Mouse (Mus musculus) kidney, adult 2 months (tissue): ENCODE measurements around the gene Cobl. TPM values are rescaled to one million over a fixed set of nuclear protein-coding genes. Genes with fewer than 3 reads are reported as not detected.

ENCODE experiments used
- DNase-seq: peaks from one replicate; pipeline ENCODE4 v3.0.0; 2021
- H3K27ac ChIP-seq: fragments of 200-500 bp; 2 replicates; pipeline ENCODE4 v1.5.1; 2012; ENCODE audit warnings: low read depth, low read length, control low read depth, inconsistent platforms; ENCODE audit not compliant: insufficient read depth
- H3K27me3 ChIP-seq: fragments of 200-500 bp; replicated peaks from 2 replicates; pipeline ENCODE4 v1.6.1; 2012; ENCODE audit warnings: mild to moderate bottlenecking, moderate library complexity, low read length, inconsistent platforms; ENCODE audit not compliant: control insufficient read depth, insufficient read depth
- H3K36me3 ChIP-seq: fragments of 200-500 bp; 2 replicates; pipeline ENCODE4 v1.6.1; 2012; ENCODE audit warnings: mild to moderate bottlenecking, moderate library complexity, low read length, inconsistent platforms; ENCODE audit not compliant: control insufficient read depth, insufficient read depth
- H3K4me1 ChIP-seq: fragments of 200-500 bp; 2 replicates; pipeline ENCODE4 v1.6.1; 2011; ENCODE audit warnings: low read length; ENCODE audit not compliant: control insufficient read depth, insufficient read depth
- H3K4me3 ChIP-seq: fragments of 200-500 bp; 2 replicates; pipeline ENCODE4 v1.5.1; 2011; ENCODE audit warnings: mild to moderate bottlenecking, low read depth, low read length, control low read depth; ENCODE audit not compliant: insufficient read depth
- CTCF ChIP-seq: fragments of 200-500 bp; conservative IDR thresholded peaks from 2 replicates; pipeline ENCODE4 v1.5.1; 2011; ENCODE audit warnings: low read depth, mild to moderate bottlenecking, control low read depth, low read length, moderate library complexity, mixed read lengths; ENCODE audit not compliant: insufficient read depth, insufficient read length
- POLR2A ChIP-seq: fragments of 200-500 bp; IDR thresholded peaks from one replicate; pipeline ENCODE4 v1.6.1; 2011; ENCODE audit warnings: low read depth, low read length, control low read depth
- WGBS: fragments of 180-500 bp; shearing (Covaris S2); methylation state at CpG from one replicate; pipeline ENCODE4 v1.1.7; 2018; 5-methylcytosine and 5-hydroxymethylcytosine counted together
- polyA plus RNA-seq: library from polyadenylated mRNA; depleted of rRNA; stranded (reverse); fragments of >200 nt; gene quantifications from 2 replicates; pipeline ENCODE4 v1.2.3, GENCODE M21; 2012

The Cobl gene
- polyA plus RNA-seq, 1 experiment = 18.0 TPM

GRCm38 (mm10) chr11:12191386-12191785 lies 273.4 kb downstream of the Cobl start:
- no peak overlapping the region for H3K27ac ChIP-seq
- DNase-seq = no peak
- no peak overlapping the region for H3K4me3 ChIP-seq
- WGBS = 83% methylated on average over 2 of the region's 2 CpGs
- TF ChIP-seq POLR2A (no peak), CTCF (no peak)
- H3K4me1 ChIP-seq = no peaks in the 10 kb centered on the region
- no peaks in the 10 kb centered on the region for H3K27me3 ChIP-seq
- no peaks in the 10 kb centered on the region for H3K36me3 ChIP-seq

DNA sequence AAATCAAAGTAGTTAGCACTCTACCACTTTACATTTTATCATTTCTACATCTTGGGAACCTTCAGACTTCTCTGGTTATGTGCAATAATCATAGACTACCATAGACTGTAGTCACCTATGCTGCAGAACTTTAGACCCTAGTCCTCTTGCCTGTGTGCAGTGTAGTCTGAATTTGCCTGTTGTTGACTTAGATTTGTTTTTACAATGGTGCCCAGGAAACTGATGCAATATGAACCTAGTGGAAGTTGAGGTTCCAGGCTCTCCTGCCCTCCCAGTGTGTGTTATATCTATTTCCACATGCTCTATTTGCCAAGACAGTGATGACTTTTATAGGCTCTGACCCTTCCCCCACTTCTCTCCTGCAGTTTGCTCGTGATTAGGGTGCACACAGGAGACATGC lies 274.3 kb downstream of the Cobl start:
- H3K4me1 ChIP-seq = no peaks in the 10 kb centered on the region
- DNase-seq = no peak
- no peak overlapping the region for H3K27ac ChIP-seq
- H3K27me3 ChIP-seq = no peaks in the 10 kb centered on the region
- 44% methylated on average over 1 of the region's 1 CpGs for WGBS
- TF ChIP-seq POLR2A (no peak), CTCF (no peak)
- no peaks in the 10 kb centered on the region for H3K36me3 ChIP-seq
- H3K4me3 ChIP-seq = no peak overlapping the region
